Mouse (Mus musculus) small intestine, adult 2 months (tissue): ENCODE data around the gene Neurl3.

Experiments used
- CTCF ChIP-seq: fragments of 200-500 bp; IDR thresholded peaks from 2 replicates; pipeline ENCODE4 v1.5.1; 2012; ENCODE audit warnings: low read depth, mild to moderate bottlenecking, control low read depth, inconsistent platforms, low read length, moderate library complexity, mixed read lengths; ENCODE audit not compliant: insufficient replicate concordance, insufficient read length; ENCODE audit errors: extremely low read depth
- POLR2A ChIP-seq: fragments of 200-500 bp; IDR thresholded peaks from 2 replicates; pipeline ENCODE4 v1.6.1; 2012; ENCODE audit warnings: low read depth, mild to moderate bottlenecking, control low read depth, inconsistent platforms, low read length, moderate library complexity

- no peak for TF ChIP-seq POLR2A
- no peak for TF ChIP-seq CTCF
These were observed 30.9 kb downstream of the Neurl3 start for GRCm38 (mm10) chr1:36243447-36244057.
